Mouse (Mus musculus) cerebral cortex, adult 2 months (tissue): ENCODE measurements around the gene Gm26602.

ENCODE experiments used
- WGBS: fragments of 180-500 bp; shearing (Covaris S2); methylation state at CpG from one replicate; pipeline ENCODE4 v1.1.7; 2018; 5-methylcytosine and 5-hydroxymethylcytosine counted together

The Gm26602 gene

GRCm38 (mm10) chr10:79916808-79917531 is 6.3 kb downstream of the Gm26602 start, which contains the start of gene Kiss1r:
Kiss1r (plus strand) TSS chr10:79916971.
- 1% methylated on average over 42 of the region's 42 CpGs for WGBS

- 63% methylated on average over 5 of the region's 5 CpGs for WGBS
These were observed 7.0 kb downstream of the Gm26602 start for GRCm38 (mm10) chr10:79917532-79918100.

GRCm38 (mm10) chr10:79918231-79919078 is 7.8 kb downstream of the Gm26602 start:
- 21% methylated on average over 35 of the region's 35 CpGs for WGBS

GRCm38 (mm10) chr10:79919251-79919849 is 8.7 kb downstream of the Gm26602 start:
- 16% methylated on average over 21 of the region's 21 CpGs for WGBS

- 29% methylated on average over 26 of the region's 26 CpGs for WGBS
These were observed 9.6 kb downstream of the Gm26602 start for GRCm38 (mm10) chr10:79920056-79920890.

- 8% methylated on average over 41 of the region's 41 CpGs for WGBS
These were observed 10.4 kb downstream of the Gm26602 start, which contains the start of gene R3hdm4 for GRCm38 (mm10) chr10:79920958-79921535. R3hdm4 (minus strand) TSS chr10:79921208.

- WGBS: 18% methylated on average over 34 of the region's 34 CpGs
These were observed 10.9 kb downstream of the Gm26602 start for GRCm38 (mm10) chr10:79921572-79921971.

GRCm38 (mm10) chr10:79924998-79925784 is 14.5 kb downstream of the Gm26602 start:
- WGBS: 9% methylated on average over 29 of the region's 29 CpGs

- WGBS: 5% methylated on average over 15 of the region's 15 CpGs
These were observed 15.3 kb downstream of the Gm26602 start for GRCm38 (mm10) chr10:79925785-79926490.

GRCm38 (mm10) chr10:79926491-79927323 is 16.1 kb downstream of the Gm26602 start, which contains the start of gene Arid3a:
Arid3a (plus strand) TSS chr10:79927043.
- under 1% methylated on average over 63 of the region's 63 CpGs for WGBS

- WGBS: under 1% methylated on average over 54 of the region's 54 CpGs
These were observed 16.8 kb downstream of the Gm26602 start for GRCm38 (mm10) chr10:79927324-79928029.

GRCm38 (mm10) chr10:79928030-79928694 is 17.5 kb downstream of the Gm26602 start:
- 3% methylated on average over 29 of the region's 29 CpGs for whole genome bisulfite sequencing

GRCm38 (mm10) chr10:79928907-79929701 is 18.4 kb downstream of the Gm26602 start:
- 41% methylated on average over 9 of the region's 9 CpGs for WGBS

- 88% methylated on average over 18 of the region's 18 CpGs for WGBS
These were observed 19.5 kb downstream of the Gm26602 start for GRCm38 (mm10) chr10:79929967-79930825.

GRCm38 (mm10) chr10:79930826-79931186 is 20.1 kb downstream of the Gm26602 start:
- WGBS: 88% methylated on average over 16 of the region's 16 CpGs
